Mouse (Mus musculus): ENCODE results near the gene Dpagt1.
"Not testable (repeated sequence)": the region's sequence is repeated elsewhere in the genome, so short reads cannot be mapped to it uniquely, and the experiment has no call there.

Gene Dpagt1

GRCm38 (mm10) chr9:44377335-44377734, 51.5 kb downstream of the Dpagt1 start:
- in situ Hi-C loops (cut with MboI; ENCODE audit: low sequenced_read_pairs), result not testable (repeated sequence)

GRCm38 (mm10) chr9:44378153-44378730, 52.4 kb downstream of the Dpagt1 start:
- in situ Hi-C loops (cut with MboI; ENCODE audit: low sequenced_read_pairs), result no loop called here

GRCm38 (mm10) chr9:44379054-44379834, 53.4 kb downstream of the Dpagt1 start, which contains the start of gene Hyou1:
Gene Hyou1 (plus strand): TSS chr9:44379490.
- in situ Hi-C loops (cut with MboI; ENCODE audit: low sequenced_read_pairs), result no loop called here

GRCm38 (mm10) chr9:44379862-44380261, 54.0 kb downstream of the Dpagt1 start:
- in situ Hi-C loops (cut with MboI; ENCODE audit: low sequenced_read_pairs), result no loop called here

All from CH12F3 (cell line).